Mouse (Mus musculus): ENCODE data around the gene Gm9999. TPM values are rescaled to one million over a fixed set of nuclear protein-coding genes. Genes with fewer than 3 reads are reported as not detected.
"Not testable (repeated sequence)": the region's sequence is repeated elsewhere in the genome, so short reads cannot be mapped to it uniquely, and the experiment has no call there.

The Gm9999 gene
- polyA plus RNA-seq, 1 experiment from 2014 or later = not detected

- no peaks in the 10 kb centered on the region for H3K36me3 ChIP-seq
- ATAC-seq = no peak
- peaks cover 7% of the 10 kb centered on the region; the same call in 1 of the 2 replicates for H3K4me1 ChIP-seq (replicated peaks)
- H3K27me3 ChIP-seq = no peaks in the 10 kb centered on the region
- WGBS = 75% methylated on average over 7 of the region's 7 CpGs
- H3K4me2 ChIP-seq (replicated peaks) = no peak overlapping the region
- H3K27ac ChIP-seq = no peak overlapping the region
- H3K9me3 ChIP-seq = no peaks in the 10 kb centered on the region
- no peak overlapping the region for H3K4me3 ChIP-seq (replicated peaks)
- no peak overlapping the region for H3K9ac ChIP-seq (replicated peaks)
Measured at GRCm38 (mm10) chr7:47017146-47017545, 33.8 kb downstream of the Gm9999 start.

- H3K4me2 ChIP-seq (replicated peaks) = no peak overlapping the region
- no peak overlapping the region for H3K27ac ChIP-seq
- no peak overlapping the region for H3K4me3 ChIP-seq (replicated peaks)
- H3K4me1 ChIP-seq (replicated peaks) = peaks cover 7% of the 10 kb centered on the region; the same call in 1 of the 2 replicates
- H3K9ac ChIP-seq (replicated peaks) = 0 out of 2 replicates have a peak overlapping the region, but pooled peaks have one; percentile 2
- H3K9me3 ChIP-seq = no peaks in the 10 kb centered on the region
- no peaks in the 10 kb centered on the region for H3K36me3 ChIP-seq
- H3K27me3 ChIP-seq = no peaks in the 10 kb centered on the region
- 54% methylated on average over 5 of the region's 5 CpGs for WGBS
- no peak for ATAC-seq
Measured at GRCm38 (mm10) chr7:47019641-47020040, 36.3 kb downstream of the Gm9999 start.

GRCm38 (mm10) chr7:47020956-47021355, 37.6 kb downstream of the Gm9999 start:
- no peak for ATAC-seq
- H3K4me3 ChIP-seq (replicated peaks) = no peak overlapping the region
- no peak overlapping the region; the same call in 1 of the 2 replicates for H3K9ac ChIP-seq (replicated peaks)
- no peaks in the 10 kb centered on the region for H3K4me1 ChIP-seq (replicated peaks)
- no peak overlapping the region for H3K27ac ChIP-seq
- 19% methylated on average over 8 of the region's 8 CpGs for WGBS
- no peak overlapping the region for H3K4me2 ChIP-seq (replicated peaks)
- no peaks in the 10 kb centered on the region for H3K36me3 ChIP-seq
- no peaks in the 10 kb centered on the region for H3K9me3 ChIP-seq
- no peaks in the 10 kb centered on the region for H3K27me3 ChIP-seq

GRCm38 (mm10) chr7:47022482-47022881, 39.1 kb downstream of the Gm9999 start:
- no peak overlapping the region for H3K4me2 ChIP-seq (replicated peaks)
- no peaks in the 10 kb centered on the region for H3K9me3 ChIP-seq
- no peaks in the 10 kb centered on the region for H3K4me1 ChIP-seq (replicated peaks)
- no peak overlapping the region for H3K27ac ChIP-seq
- no peak overlapping the region for H3K9ac ChIP-seq (replicated peaks)
- no peaks in the 10 kb centered on the region for H3K27me3 ChIP-seq
- no peaks in the 10 kb centered on the region for H3K36me3 ChIP-seq
- ATAC-seq = no peak
- WGBS = 72% methylated on average over 7 of the region's 8 CpGs
- H3K4me3 ChIP-seq (replicated peaks) = no peak overlapping the region

- H3K4me3 ChIP-seq (replicated peaks) = no peak overlapping the region
- WGBS = 13% methylated on average over 6 of the region's 6 CpGs
- no peak overlapping the region for H3K27ac ChIP-seq
- H3K9ac ChIP-seq (replicated peaks) = no peak overlapping the region
- H3K36me3 ChIP-seq = no peaks in the 10 kb centered on the region
- no peak overlapping the region for H3K4me2 ChIP-seq (replicated peaks)
- no peaks in the 10 kb centered on the region for H3K4me1 ChIP-seq (replicated peaks)
- no peak for ATAC-seq
- no peaks in the 10 kb centered on the region for H3K27me3 ChIP-seq
- H3K9me3 ChIP-seq = no peaks in the 10 kb centered on the region
Measured at GRCm38 (mm10) chr7:47023530-47023929, 40.1 kb downstream of the Gm9999 start.

- H3K4me1 ChIP-seq (replicated peaks) = no peaks in the 10 kb centered on the region
- no peak overlapping the region for H3K4me3 ChIP-seq (replicated peaks)
- WGBS = 89% methylated on average over 7 of the region's 7 CpGs
- no peak overlapping the region for H3K9ac ChIP-seq (replicated peaks)
- no peak overlapping the region for H3K27ac ChIP-seq
- no peaks in the 10 kb centered on the region for H3K9me3 ChIP-seq
- H3K4me2 ChIP-seq (replicated peaks) = no peak overlapping the region
- peak; percentile 40; the same call in 1 of the 2 replicates for ATAC-seq
- no peaks in the 10 kb centered on the region for H3K36me3 ChIP-seq
- H3K27me3 ChIP-seq = no peaks in the 10 kb centered on the region
Measured at GRCm38 (mm10) chr7:47024454-47024853, 41.1 kb downstream of the Gm9999 start.

GRCm38 (mm10) chr7:47025429-47025828, 42.0 kb downstream of the Gm9999 start:
- no peak for ATAC-seq

GRCm38 (mm10) chr7:47026899-47027298, 43.5 kb downstream of the Gm9999 start:
- not testable (repeated sequence) for H3K4me1 ChIP-seq (replicated peaks); ATAC-seq; H3K27ac ChIP-seq; H3K9me3 ChIP-seq; H3K27me3 ChIP-seq; H3K4me3 ChIP-seq (replicated peaks); H3K4me2 ChIP-seq (replicated peaks); H3K36me3 ChIP-seq; H3K9ac ChIP-seq (replicated peaks)
- WGBS = 89% methylated on average over 3 of the region's 3 CpGs

More at GRCm38 (mm10) chr7:47025429-47025828, 42.0 kb downstream of the Gm9999 start:
- Histone ChIP-seq H3K27me3 (no peaks in the 10 kb centered on the region), H3K36me3 (no peaks in the 10 kb centered on the region), H3K9me3 (no peaks in the 10 kb centered on the region), H3K9ac (replicated peaks) (no peak overlapping the region), H3K4me3 (replicated peaks) (no peak overlapping the region), H3K4me2 (replicated peaks) (no peak overlapping the region), H3K27ac (no peak overlapping the region), H3K4me1 (replicated peaks) (no peaks in the 10 kb centered on the region)
- WGBS = 69% methylated on average over 9 of the region's 9 CpGs

- Histone ChIP-seq H3K27me3 (no peaks in the 10 kb centered on the region), H3K4me2 (replicated peaks) (no peak overlapping the region), H3K4me1 (replicated peaks) (no peaks in the 10 kb centered on the region), H3K36me3 (no peaks in the 10 kb centered on the region), H3K9me3 (no peaks in the 10 kb centered on the region), H3K9ac (replicated peaks) (no peak overlapping the region), H3K27ac (no peak overlapping the region), H3K4me3 (replicated peaks) (no peak overlapping the region)
- ATAC-seq = no peak
- 91% methylated on average over 1 of the region's 1 CpGs for WGBS
Measured at GRCm38 (mm10) chr7:47027520-47027919, 44.1 kb downstream of the Gm9999 start.

- Histone ChIP-seq H3K27me3 (no peaks in the 10 kb centered on the region), H3K4me2 (replicated peaks) (no peak overlapping the region), H3K9ac (replicated peaks) (no peak overlapping the region), H3K4me3 (replicated peaks) (no peak overlapping the region), H3K27ac (no peak overlapping the region), H3K9me3 (no peaks in the 10 kb centered on the region), H3K4me1 (replicated peaks) (no peaks in the 10 kb centered on the region), H3K36me3 (no peaks in the 10 kb centered on the region)
- 85% methylated on average over 9 of the region's 9 CpGs for WGBS
- ATAC-seq = no peak
Measured at GRCm38 (mm10) chr7:47030517-47031193, 47.3 kb downstream of the Gm9999 start.

- no peak for ATAC-seq
- Histone ChIP-seq H3K27ac (no peak overlapping the region), H3K4me3 (replicated peaks) (no peak overlapping the region), H3K9me3 (no peaks in the 10 kb centered on the region), H3K4me2 (replicated peaks) (no peak overlapping the region), H3K36me3 (no peaks in the 10 kb centered on the region), H3K9ac (replicated peaks) (no peak overlapping the region), H3K4me1 (replicated peaks) (no peaks in the 10 kb centered on the region), H3K27me3 (no peaks in the 10 kb centered on the region)
- 89% methylated on average over 4 of the region's 4 CpGs for WGBS
Measured at GRCm38 (mm10) chr7:47031371-47031770, 48.0 kb downstream of the Gm9999 start.

GRCm38 (mm10) chr7:47034785-47035384, 51.5 kb downstream of the Gm9999 start:
- H3K36me3 ChIP-seq = no peaks in the 10 kb centered on the region
- no peaks in the 10 kb centered on the region for H3K4me1 ChIP-seq (replicated peaks)
- H3K9ac ChIP-seq (replicated peaks) = no peak overlapping the region
- no peaks in the 10 kb centered on the region for H3K9me3 ChIP-seq
- H3K4me3 ChIP-seq (replicated peaks) = no peak overlapping the region
- no peaks in the 10 kb centered on the region for H3K27me3 ChIP-seq
- 89% methylated on average over 4 of the region's 4 CpGs for WGBS
- no peak overlapping the region for H3K4me2 ChIP-seq (replicated peaks)
- H3K27ac ChIP-seq = no peak overlapping the region
- ATAC-seq = no peak
